Mouse (Mus musculus) thymus, adult 2 months (tissue): Measurements from ENCODE around the gene Ahdc1. TPM values are rescaled to one million over a fixed set of nuclear protein-coding genes. Genes with fewer than 3 reads are reported as not detected.

Source experiments
- DNase-seq: peaks from one replicate; pipeline ENCODE4 v3.0.0; 2021
- H3K27ac ChIP-seq: fragments of 200-500 bp; 2 replicates; pipeline ENCODE4 v1.5.1; 2012; ENCODE audit warnings: low read length, control low read depth; ENCODE audit not compliant: control insufficient read depth, insufficient read depth
- H3K27me3 ChIP-seq: fragments of 200-500 bp; 2 replicates; pipeline ENCODE4 v1.6.1; 2012; ENCODE audit warnings: mild to moderate bottlenecking, low read length, moderate library complexity, mixed read lengths; ENCODE audit not compliant: control insufficient read depth, insufficient read depth
- H3K36me3 ChIP-seq: fragments of 200-500 bp; 2 replicates; pipeline ENCODE4 v1.6.1; 2012; ENCODE audit warnings: mild to moderate bottlenecking, low read length, moderate library complexity; ENCODE audit not compliant: control insufficient read depth, insufficient read depth
- H3K4me1 ChIP-seq: fragments of 200-500 bp; replicated peaks from 2 replicates; pipeline ENCODE4 v1.6.1; 2012; ENCODE audit warnings: low read length; ENCODE audit not compliant: control insufficient read depth, insufficient read depth
- H3K4me3 ChIP-seq: fragments of 200-500 bp; 2 replicates; pipeline ENCODE4 v1.5.1; 2012; ENCODE audit warnings: mild to moderate bottlenecking, low read length, control low read depth, moderate library complexity; ENCODE audit not compliant: control insufficient read depth, insufficient read depth
- CTCF ChIP-seq: fragments of 200-500 bp; IDR thresholded peaks from 2 replicates; pipeline ENCODE4 v1.5.1; 2012; ENCODE audit warnings: mild to moderate bottlenecking, control low read depth, low read length, moderate library complexity, borderline replicate concordance; ENCODE audit not compliant: control insufficient read depth, poor library complexity, insufficient read depth; ENCODE audit errors: extremely low read depth
- POLR2A ChIP-seq: fragments of 200-500 bp; IDR thresholded peaks from 2 replicates; pipeline ENCODE4 v1.6.1; 2012; ENCODE audit warnings: mild to moderate bottlenecking, low read length, control low read depth, moderate library complexity; ENCODE audit not compliant: control insufficient read depth, poor library complexity, insufficient read depth; ENCODE audit errors: extremely low read depth
- WGBS: fragments of 180-500 bp; shearing (Covaris S2); methylation state at CpG from one replicate; pipeline ENCODE4 v1.1.7; 2018; 5-methylcytosine and 5-hydroxymethylcytosine counted together
- polyA plus RNA-seq: library from polyadenylated mRNA; depleted of rRNA; stranded (reverse); fragments of >200 nt; gene quantifications from 2 replicates; pipeline ENCODE4 v1.2.3, GENCODE M21; 2012; rRNA removed

Gene Ahdc1
- polyA plus RNA-seq, 1 experiment, result 59.8 TPM

GRCm38 (mm10) chr4:133120833-133121321 is 109.8 kb downstream of the Ahdc1 start:
- H3K4me3 ChIP-seq, result no peak overlapping the region
- no peak for TF ChIP-seq CTCF
- no peak for TF ChIP-seq POLR2A
- 85% methylated on average over 11 of the region's 11 CpGs for WGBS

GRCm38 (mm10) chr4:133121416-133121815 is 110.4 kb downstream of the Ahdc1 start:
- Histone ChIP-seq H3K27me3 (no peaks in the 10 kb centered on the region), H3K27ac (no peak overlapping the region), H3K36me3 (no peaks in the 10 kb centered on the region), H3K4me1 (peaks cover 12% of the 10 kb centered on the region), H3K4me3 (no peak overlapping the region)
- no peak for TF ChIP-seq CTCF
- WGBS, result 100% methylated on average over 1 of the region's 1 CpGs
- DNase-seq, result no peak

More at GRCm38 (mm10) chr4:133120833-133121321, 109.8 kb downstream of the Ahdc1 start:
- Histone ChIP-seq H3K36me3 (no peaks in the 10 kb centered on the region), H3K27me3 (no peaks in the 10 kb centered on the region), H3K27ac (no peak overlapping the region), H3K4me1 (peaks cover 12% of the 10 kb centered on the region)
- DNase-seq, result no peak

DNA sequence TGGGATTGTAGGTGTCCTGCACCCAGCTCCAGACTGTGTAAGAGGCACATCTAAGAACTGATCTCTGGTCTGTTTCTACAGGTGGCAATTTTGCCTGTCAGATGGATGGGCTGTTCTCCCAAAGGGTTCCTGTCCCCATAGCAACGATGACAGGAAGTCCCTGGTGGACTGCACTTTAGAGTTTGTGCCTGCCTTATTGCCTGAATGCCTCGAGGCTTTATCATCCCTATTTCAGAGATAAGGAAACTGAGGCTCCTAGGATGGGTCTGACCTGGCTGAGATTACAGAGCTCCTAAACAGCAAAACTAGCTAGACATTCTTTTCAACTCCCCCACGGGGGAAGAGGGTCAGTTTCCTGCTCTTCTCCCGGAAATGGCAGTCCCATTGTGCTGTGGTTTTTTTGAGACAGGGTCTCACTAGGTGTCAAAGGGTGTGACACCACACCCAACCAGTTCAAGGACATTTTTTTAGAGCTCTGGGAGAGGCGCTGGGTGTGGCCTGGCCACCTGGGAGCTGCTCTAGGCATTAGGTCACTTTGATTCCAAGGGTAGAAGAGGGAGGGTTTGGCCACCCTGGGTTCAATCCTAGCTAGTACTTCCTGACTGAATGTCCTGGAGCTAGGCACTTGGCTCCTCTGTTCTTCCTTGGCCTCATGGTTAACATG is 111.0 kb downstream of the Ahdc1 start:
- 25% methylated on average over 5 of the region's 5 CpGs for WGBS
- no peaks in the 10 kb centered on the region for H3K36me3 ChIP-seq
- peaks cover 10% of the 10 kb centered on the region for H3K4me1 ChIP-seq
- H3K4me3 ChIP-seq, result no peak overlapping the region
- H3K27me3 ChIP-seq, result no peaks in the 10 kb centered on the region
- no peak overlapping the region for H3K27ac ChIP-seq
- DNase-seq, result no peak
- TF ChIP-seq POLR2A (no peak), CTCF (no peak)

DNA sequence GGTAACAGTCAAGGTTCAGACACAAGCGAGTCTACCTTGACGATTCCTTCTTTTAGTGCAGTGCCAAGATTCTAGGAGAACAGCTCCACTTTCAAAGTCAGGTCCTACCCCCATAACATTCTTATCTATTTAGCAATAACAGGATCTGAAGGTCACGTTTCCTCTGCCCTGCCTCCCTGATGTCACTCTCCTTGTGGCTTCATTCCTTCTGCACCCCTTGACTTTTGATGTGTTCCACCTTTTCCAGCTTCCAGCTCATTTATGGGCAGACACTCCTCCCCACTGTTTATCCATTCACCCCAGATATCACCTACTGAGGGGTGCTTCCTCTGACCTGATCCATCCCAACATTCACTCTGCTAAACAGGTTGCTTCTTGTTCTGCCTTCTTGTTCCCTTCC is 116.0 kb downstream of the Ahdc1 start:
- Histone ChIP-seq H3K36me3 (no peaks in the 10 kb centered on the region), H3K4me1 (peaks cover 8% of the 10 kb centered on the region), H3K4me3 (no peak overlapping the region), H3K27ac (no peak overlapping the region), H3K27me3 (no peaks in the 10 kb centered on the region)
- TF ChIP-seq POLR2A (no peak), CTCF (no peak)
- WGBS, result 95% methylated on average over 3 of the region's 3 CpGs
- no peak for DNase-seq

Other genes starting within 250 kb of the Ahdc1 start
- 52.5 and 61.4 TPM in 2 replicates for gene Rpa2, start 242.9 kb upstream of the Ahdc1 start, polyA plus RNA-seq
- 9.9 and 11.4 TPM in 2 replicates for gene Themis2, start 214.9 kb upstream of the Ahdc1 start, polyA plus RNA-seq
- gene Ppp1r8, start 168.1 kb upstream of the Ahdc1 start, polyA plus RNA-seq, result 65.9 and 74.4 TPM in 2 replicates
- 14.0 and 16.1 TPM in 2 replicates for gene Stx12, start 126.8 kb upstream of the Ahdc1 start, polyA plus RNA-seq
- gene Fam76a, start 88.7 kb upstream of the Ahdc1 start, polyA plus RNA-seq, result 15.0 and 15.1 TPM in 2 replicates
- gene Fgr, start 37.2 kb upstream of the Ahdc1 start, polyA plus RNA-seq, result 15.3 and 15.8 TPM in 2 replicates
- 163 and 186 TPM in 2 replicates for gene Wasf2, start 119.2 kb downstream of the Ahdc1 start, polyA plus RNA-seq
- 0.90 and 1.1 TPM in 2 replicates for gene Cd164l2, start 200.9 kb downstream of the Ahdc1 start, polyA plus RNA-seq
- gene Gpr3, start 201.3 kb downstream of the Ahdc1 start, polyA plus RNA-seq, result 0.15 TPM in 1 of 2 replicates, not detected in the other
- 2.8 and 4.6 TPM in 2 replicates for gene Map3k6, start 229.6 kb downstream of the Ahdc1 start, polyA plus RNA-seq